Mouse (Mus musculus) limb, embryonic 13.5 days (tissue): Measurements from ENCODE around the gene Prlhr. TPM values are rescaled to one million over a fixed set of nuclear protein-coding genes. Genes with fewer than 3 reads are reported as not detected.

Experiments
- ATAC-seq: fragments of 200-750 bp; cut with Nextera tagmentation; 2 replicates; pipeline ENCODE4 v1.8.0; 2017; ENCODE audit warnings: low read depth, moderate number of reproducible peaks, moderate TSS enrichment; ENCODE audit not compliant: low FRiP score
- H3K27ac ChIP-seq: fragments of 300-500 bp; sonication (generic); 2 replicates; pipeline ENCODE4 v1.5.1; 2015; ENCODE audit warnings: inconsistent platforms, mild to moderate bottlenecking, moderate library complexity
- H3K27me3 ChIP-seq: fragments of 300-500 bp; sonication (generic); 2 replicates; pipeline ENCODE4 v1.6.1; 2015; ENCODE audit warnings: mild to moderate bottlenecking, inconsistent platforms
- H3K36me3 ChIP-seq: fragments of 300-500 bp; sonication (generic); 2 replicates; pipeline ENCODE4 v1.6.1; 2015; ENCODE audit warnings: inconsistent platforms, mild to moderate bottlenecking, moderate library complexity
- H3K4me1 ChIP-seq: fragments of 300-500 bp; sonication (generic); 2 replicates; pipeline ENCODE4 v1.6.1; 2015; ENCODE audit warnings: inconsistent platforms
- H3K4me2 ChIP-seq: fragments of 300-500 bp; sonication (generic); replicated peaks from 2 replicates; pipeline ENCODE4 v1.6.1; 2015; ENCODE audit warnings: inconsistent platforms, mild to moderate bottlenecking, moderate library complexity
- H3K4me3 ChIP-seq: fragments of 300-500 bp; sonication (generic); 2 replicates; pipeline ENCODE4 v1.5.1; 2015; ENCODE audit warnings: moderate library complexity, mild to moderate bottlenecking, inconsistent platforms
- H3K9ac ChIP-seq: fragments of 300-500 bp; sonication (generic); 2 replicates; pipeline ENCODE4 v1.6.1; 2015; ENCODE audit warnings: mild to moderate bottlenecking, inconsistent platforms
- H3K9me3 ChIP-seq: fragments of 300-500 bp; sonication (generic); 2 replicates; pipeline ENCODE4 v1.6.1; 2016; ENCODE audit warnings: inconsistent platforms
- WGBS: fragments of 180-500 bp; shearing (Covaris S2); methylation state at CpG from one replicate; pipeline ENCODE4 v1.1.7; 2015; 5-methylcytosine and 5-hydroxymethylcytosine counted together
- polyA plus RNA-seq: library from polyadenylated mRNA; unstranded; fragments of >200 nt; fragmentation: Nextera tagmentation; extraction: Ambion mirVana; gene quantifications from 2 replicates; pipeline ENCODE4 v1.2.1, GENCODE M21; 2015

Prlhr gene
- polyA plus RNA-seq, 1 experiment from 2014 or later = not detected

- H3K27ac ChIP-seq = no peak overlapping the region
- peaks cover 47% of the 10 kb centered on the region for H3K27me3 ChIP-seq
- H3K4me3 ChIP-seq = no peak overlapping the region
- H3K9me3 ChIP-seq = no peaks in the 10 kb centered on the region
- H3K9ac ChIP-seq = no peak overlapping the region
- no peak for ATAC-seq
- no peak overlapping the region for H3K4me2 ChIP-seq
- H3K36me3 ChIP-seq = no peaks in the 10 kb centered on the region
- 48% methylated on average over 2 of the region's 2 CpGs for WGBS
- H3K4me1 ChIP-seq = peaks cover 21% of the 10 kb centered on the region
Measured at GRCm38 (mm10) chr19:60465726-60466125, 2.4 kb downstream of the Prlhr start.

- no peak overlapping the region for H3K27ac ChIP-seq
- no peak for ATAC-seq
Measured at GRCm38 (mm10) chr19:60463896-60464295, 4.2 kb downstream of the Prlhr start.

GRCm38 (mm10) chr19:60463440-60463839 lies 4.7 kb downstream of the Prlhr start:
- Histone ChIP-seq H3K36me3 (no peaks in the 10 kb centered on the region), H3K4me1 (peaks cover 21% of the 10 kb centered on the region), H3K27me3 (peaks cover 35% of the 10 kb centered on the region), H3K9me3 (no peaks in the 10 kb centered on the region), H3K4me2 (no peak overlapping the region; the same call in 1 of the 2 replicates), H3K4me3 (no peak overlapping the region), H3K9ac (no peak overlapping the region), H3K27ac (no peak overlapping the region)
- 80% methylated on average over 3 of the region's 3 CpGs for WGBS
- no peak for ATAC-seq

More at GRCm38 (mm10) chr19:60463896-60464295, 4.2 kb downstream of the Prlhr start:
- no peak overlapping the region for H3K4me3 ChIP-seq
- H3K9ac ChIP-seq = no peak overlapping the region
- no peak overlapping the region; the same call in 1 of the 2 replicates for H3K4me2 ChIP-seq
- H3K27me3 ChIP-seq = peaks cover 39% of the 10 kb centered on the region
- H3K9me3 ChIP-seq = no peaks in the 10 kb centered on the region
- no peaks in the 10 kb centered on the region for H3K36me3 ChIP-seq
- peaks cover 21% of the 10 kb centered on the region for H3K4me1 ChIP-seq
- WGBS = 36% methylated on average over 3 of the region's 3 CpGs

GRCm38 (mm10) chr19:60461476-60461875 lies 6.6 kb downstream of the Prlhr start:
- ATAC-seq = no peak
- WGBS = 47% methylated on average over 2 of the region's 2 CpGs
- Histone ChIP-seq H3K9ac (no peak overlapping the region), H3K4me1 (peaks cover 9% of the 10 kb centered on the region), H3K27ac (no peak overlapping the region), H3K36me3 (no peaks in the 10 kb centered on the region), H3K9me3 (no peaks in the 10 kb centered on the region), H3K4me3 (no peak overlapping the region), H3K4me2 (no peak overlapping the region), H3K27me3 (peaks cover 16% of the 10 kb centered on the region)

GRCm38 (mm10) chr19:60459680-60460079 lies 8.4 kb downstream of the Prlhr start:
- H3K27ac ChIP-seq = no peak overlapping the region
- no peak for ATAC-seq
- WGBS = 72% methylated on average over 3 of the region's 3 CpGs
- H3K36me3 ChIP-seq = no peaks in the 10 kb centered on the region
- no peak overlapping the region for H3K4me3 ChIP-seq
- H3K9ac ChIP-seq = no peak overlapping the region
- H3K27me3 ChIP-seq = peaks cover 4% of the 10 kb centered on the region; the same call in 1 of the 2 replicates
- H3K9me3 ChIP-seq = no peaks in the 10 kb centered on the region
- no peak overlapping the region for H3K4me2 ChIP-seq
- peaks cover 9% of the 10 kb centered on the region for H3K4me1 ChIP-seq

GRCm38 (mm10) chr19:60459071-60459470 lies 9.0 kb downstream of the Prlhr start:
- Histone ChIP-seq H3K36me3 (no peaks in the 10 kb centered on the region), H3K9ac (no peak overlapping the region), H3K4me3 (no peak overlapping the region), H3K27me3 (peaks cover 4% of the 10 kb centered on the region; the same call in 1 of the 2 replicates), H3K4me1 (peaks cover 7% of the 10 kb centered on the region), H3K27ac (no peak overlapping the region), H3K9me3 (no peaks in the 10 kb centered on the region), H3K4me2 (no peak overlapping the region)
- WGBS = 85% methylated on average over 2 of the region's 2 CpGs
- ATAC-seq = no peak

- Histone ChIP-seq H3K27me3 (no peaks in the 10 kb centered on the region; the same call in 1 of the 2 replicates), H3K4me1 (no peaks in the 10 kb centered on the region), H3K9ac (no peak overlapping the region), H3K4me3 (no peak overlapping the region), H3K4me2 (no peak overlapping the region), H3K36me3 (no peaks in the 10 kb centered on the region), H3K27ac (no peak overlapping the region), H3K9me3 (no peaks in the 10 kb centered on the region)
- ATAC-seq = no peak
- 86% methylated on average over 1 of the region's 1 CpGs for WGBS
Measured at GRCm38 (mm10) chr19:60455791-60456190, 12.3 kb downstream of the Prlhr start.

GRCm38 (mm10) chr19:60440531-60440930 lies 27.6 kb downstream of the Prlhr start:
- ATAC-seq = no peak
- H3K9me3 ChIP-seq = no peaks in the 10 kb centered on the region

GRCm38 (mm10) chr19:60440083-60440482 lies 28.0 kb downstream of the Prlhr start:
- Histone ChIP-seq H3K9ac (no peak overlapping the region), H3K27me3 (no peaks in the 10 kb centered on the region), H3K4me3 (no peak overlapping the region), H3K9me3 (no peaks in the 10 kb centered on the region), H3K4me2 (no peak overlapping the region), H3K27ac (no peak overlapping the region), H3K36me3 (no peaks in the 10 kb centered on the region), H3K4me1 (no peaks in the 10 kb centered on the region)
- WGBS = 51% methylated on average over 5 of the region's 5 CpGs
- no peak for ATAC-seq

More at GRCm38 (mm10) chr19:60440531-60440930, 27.6 kb downstream of the Prlhr start:
- no peak overlapping the region for H3K4me2 ChIP-seq
- H3K4me1 ChIP-seq = no peaks in the 10 kb centered on the region
- no peaks in the 10 kb centered on the region for H3K36me3 ChIP-seq
- H3K27me3 ChIP-seq = no peaks in the 10 kb centered on the region
- H3K9ac ChIP-seq = no peak overlapping the region
- no peak overlapping the region for H3K4me3 ChIP-seq
- no peak overlapping the region for H3K27ac ChIP-seq

- no peak overlapping the region for H3K4me3 ChIP-seq
Measured at GRCm38 (mm10) chr19:60437566-60438241, 30.4 kb downstream of the Prlhr start.

GRCm38 (mm10) chr19:60432347-60433129 lies 35.6 kb downstream of the Prlhr start:
- no peak overlapping the region for H3K27ac ChIP-seq
- no peaks in the 10 kb centered on the region for H3K36me3 ChIP-seq
- no peak overlapping the region for H3K4me3 ChIP-seq
- no peaks in the 10 kb centered on the region for H3K27me3 ChIP-seq
- H3K9ac ChIP-seq = no peak overlapping the region
- H3K4me1 ChIP-seq = no peaks in the 10 kb centered on the region
- 86% methylated on average over 6 of the region's 6 CpGs for WGBS
- H3K4me2 ChIP-seq = no peak overlapping the region
- H3K9me3 ChIP-seq = no peaks in the 10 kb centered on the region
- no peak for ATAC-seq

More at GRCm38 (mm10) chr19:60437566-60438241, 30.4 kb downstream of the Prlhr start:
- no peaks in the 10 kb centered on the region for H3K36me3 ChIP-seq
- H3K4me2 ChIP-seq = no peak overlapping the region
- H3K27me3 ChIP-seq = no peaks in the 10 kb centered on the region
- no peak overlapping the region for H3K9ac ChIP-seq
- ATAC-seq = no peak
- H3K27ac ChIP-seq = no peak overlapping the region
- H3K9me3 ChIP-seq = no peaks in the 10 kb centered on the region
- 49% methylated on average over 6 of the region's 6 CpGs for WGBS
- no peaks in the 10 kb centered on the region for H3K4me1 ChIP-seq

GRCm38 (mm10) chr19:60417611-60418010 lies 50.5 kb downstream of the Prlhr start:
- WGBS = 82% methylated on average over 1 of the region's 1 CpGs
- Histone ChIP-seq H3K9me3 (no peaks in the 10 kb centered on the region), H3K27me3 (no peaks in the 10 kb centered on the region), H3K4me1 (no peaks in the 10 kb centered on the region), H3K27ac (no peak overlapping the region), H3K9ac (no peak overlapping the region), H3K36me3 (no peaks in the 10 kb centered on the region), H3K4me2 (no peak overlapping the region), H3K4me3 (no peak overlapping the region)
- no peak for ATAC-seq
